Mouse (Mus musculus): ENCODE results near the gene Gdpd5. TPM values are rescaled to one million over a fixed set of nuclear protein-coding genes. Genes with fewer than 3 reads are reported as not detected.
"Not testable (repeated sequence)": the region's sequence is repeated elsewhere in the genome, so short reads cannot be mapped to it uniquely, and the experiment has no call there.

The Gdpd5 gene
- polyA plus RNA-seq, 1 experiment from 2014 or later, result 40.0 TPM

- ATAC-seq (ENCODE audit: low FRiP score, low TSS enrichment) (no peak), DNase-seq (peak; percentile 26)
- Histone ChIP-seq H3K4me2 (ENCODE audit: low read length) (peak overlapping the region; percentile 29), H3K9ac (replicated peaks; ENCODE audit: low read length) (peak overlapping the region; percentile 32), H3K27me3 (ENCODE audit: control insufficient read depth, insufficient read depth, low read length) (no peaks in the 10 kb centered on the region), H3K4me3 (replicated peaks; ENCODE audit: low read depth, low read length) (no peak overlapping the region), H3K36me3 (ENCODE audit: control insufficient read depth, insufficient read depth, low read length) (no peaks in the 10 kb centered on the region), H3K9me3 (ENCODE audit: control insufficient read depth, low read length) (no peaks in the 10 kb centered on the region), H3K27ac (replicated peaks; ENCODE audit: low read depth, low read length) (peak overlapping the region; percentile 96), H3K4me1 (ENCODE audit: control insufficient read depth, insufficient read depth, low read length) (peaks cover 40% of the 10 kb centered on the region)
- WGBS, result 16% methylated on average over 8 of the region's 8 CpGs
Observed at GRCm38 (mm10) chr7:99360803-99361414, 20.3 kb upstream of the Gdpd5 start.

- ATAC-seq (ENCODE audit: low FRiP score, low TSS enrichment) (no peak), DNase-seq (no peak)
- Histone ChIP-seq H3K4me3 (replicated peaks; ENCODE audit: low read depth, low read length) (no peak overlapping the region), H3K36me3 (ENCODE audit: control insufficient read depth, insufficient read depth, low read length) (no peaks in the 10 kb centered on the region), H3K27me3 (ENCODE audit: control insufficient read depth, insufficient read depth, low read length) (no peaks in the 10 kb centered on the region), H3K27ac (replicated peaks; ENCODE audit: low read depth, low read length) (no peak overlapping the region), H3K4me1 (ENCODE audit: control insufficient read depth, insufficient read depth, low read length) (peaks cover 28% of the 10 kb centered on the region), H3K4me2 (ENCODE audit: low read length) (no peak overlapping the region), H3K9ac (replicated peaks; ENCODE audit: low read length) (no peak overlapping the region), H3K9me3 (ENCODE audit: control insufficient read depth, low read length) (no peaks in the 10 kb centered on the region)
- 91% methylated on average over 2 of the region's 2 CpGs for WGBS
Observed at GRCm38 (mm10) chr7:99362137-99362536, 19.1 kb upstream of the Gdpd5 start.

GRCm38 (mm10) chr7:99365069-99365468 is 16.1 kb upstream of the Gdpd5 start:
- H3K4me2 ChIP-seq (ENCODE audit: low read length), result peak overlapping the region; percentile 18; the same call in 1 of the 2 replicates
- ATAC-seq (ENCODE audit: low FRiP score, low TSS enrichment) (peak; percentile 41; the same call in 1 of the 2 replicates), DNase-seq (peak; percentile 93)
- H3K27me3 ChIP-seq (ENCODE audit: control insufficient read depth, insufficient read depth, low read length), result no peaks in the 10 kb centered on the region
- WGBS, result under 1% methylated on average over 5 of the region's 5 CpGs
- peak overlapping the region; percentile 10; the same call in 1 of the 2 replicates for H3K9ac ChIP-seq (replicated peaks; ENCODE audit: low read length)
- H3K27ac ChIP-seq (replicated peaks; ENCODE audit: low read depth, low read length), result no peak overlapping the region
- no peak overlapping the region for H3K4me3 ChIP-seq (replicated peaks; ENCODE audit: low read depth, low read length)
- no peaks in the 10 kb centered on the region for H3K9me3 ChIP-seq (ENCODE audit: control insufficient read depth, low read length)
- H3K36me3 ChIP-seq (ENCODE audit: control insufficient read depth, insufficient read depth, low read length), result no peaks in the 10 kb centered on the region
- peaks cover 18% of the 10 kb centered on the region for H3K4me1 ChIP-seq (ENCODE audit: control insufficient read depth, insufficient read depth, low read length)

DNA sequence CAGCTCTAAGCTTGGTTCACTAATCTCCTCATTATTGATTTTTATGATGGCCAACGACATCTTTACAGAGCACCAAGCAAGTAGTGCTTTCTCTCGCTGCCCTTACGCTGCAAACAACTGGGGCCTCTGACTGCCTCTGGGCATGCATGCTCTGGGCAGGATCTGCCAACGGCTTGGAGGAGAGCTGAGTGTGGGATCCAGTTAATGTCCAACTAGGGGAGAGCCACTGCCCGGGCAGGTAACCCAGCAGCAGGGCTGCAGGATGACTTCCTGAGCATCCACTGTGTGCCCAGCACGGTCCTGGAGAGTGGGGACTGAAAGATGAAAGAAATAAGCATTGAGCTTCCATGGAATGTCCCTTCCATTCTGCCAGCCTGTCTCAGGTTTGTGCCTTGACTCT is 14.5 kb upstream of the Gdpd5 start:
- 71% methylated on average over 6 of the region's 6 CpGs for WGBS
- no peak for DNase-seq
- Histone ChIP-seq H3K4me1 (ENCODE audit: control insufficient read depth, insufficient read depth, low read length) (0 out of 2 replicates have a peak, but pooled peaks cover 9% of the 10 kb centered on the region), H3K4me2 (ENCODE audit: low read length) (no peak overlapping the region), H3K27ac (replicated peaks; ENCODE audit: low read depth, low read length) (no peak overlapping the region), H3K9me3 (ENCODE audit: control insufficient read depth, low read length) (no peaks in the 10 kb centered on the region), H3K4me3 (replicated peaks; ENCODE audit: low read depth, low read length) (no peak overlapping the region), H3K36me3 (ENCODE audit: control insufficient read depth, insufficient read depth, low read length) (no peaks in the 10 kb centered on the region), H3K9ac (replicated peaks; ENCODE audit: low read length) (no peak overlapping the region), H3K27me3 (ENCODE audit: control insufficient read depth, insufficient read depth, low read length) (no peaks in the 10 kb centered on the region)
- ATAC-seq (ENCODE audit: low FRiP score, low TSS enrichment), result no peak

DNA sequence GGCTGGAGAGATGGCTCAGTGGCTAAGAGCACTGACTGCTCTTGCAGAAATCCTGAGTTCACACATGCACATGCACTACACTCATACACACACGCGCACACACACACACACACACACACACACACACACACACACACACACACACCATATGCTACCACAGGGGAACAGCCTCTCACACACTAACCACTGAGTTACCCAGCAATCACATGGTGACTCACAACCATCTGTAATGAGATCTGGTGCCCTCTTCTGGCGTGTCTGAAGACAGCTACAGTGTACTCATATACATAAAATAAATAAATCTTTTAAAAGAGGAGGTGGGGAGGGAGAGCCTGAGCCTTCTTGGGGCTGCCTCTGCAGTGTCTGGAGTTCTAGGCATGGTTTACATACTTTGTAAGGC is 6.9 kb upstream of the Gdpd5 start:
- not testable (repeated sequence) for H3K4me1 ChIP-seq (ENCODE audit: control insufficient read depth, insufficient read depth, low read length); H3K27me3 ChIP-seq (ENCODE audit: control insufficient read depth, insufficient read depth, low read length); ATAC-seq (ENCODE audit: low FRiP score, low TSS enrichment); H3K36me3 ChIP-seq (ENCODE audit: control insufficient read depth, insufficient read depth, low read length); H3K4me2 ChIP-seq (ENCODE audit: low read length); H3K4me3 ChIP-seq (replicated peaks; ENCODE audit: low read depth, low read length); H3K9ac ChIP-seq (replicated peaks; ENCODE audit: low read length); DNase-seq; H3K9me3 ChIP-seq (ENCODE audit: control insufficient read depth, low read length); H3K27ac ChIP-seq (replicated peaks; ENCODE audit: low read depth, low read length)
- WGBS, result 61% methylated on average over 3 of the region's 3 CpGs

- Histone ChIP-seq H3K27me3 (ENCODE audit: control insufficient read depth, insufficient read depth, low read length) (no peaks in the 10 kb centered on the region), H3K4me1 (ENCODE audit: control insufficient read depth, insufficient read depth, low read length) (peaks cover 7% of the 10 kb centered on the region), H3K4me2 (ENCODE audit: low read length) (no peak overlapping the region), H3K9me3 (ENCODE audit: control insufficient read depth, low read length) (no peaks in the 10 kb centered on the region), H3K9ac (replicated peaks; ENCODE audit: low read length) (no peak overlapping the region), H3K4me3 (replicated peaks; ENCODE audit: low read depth, low read length) (no peak overlapping the region), H3K36me3 (ENCODE audit: control insufficient read depth, insufficient read depth, low read length) (no peaks in the 10 kb centered on the region), H3K27ac (replicated peaks; ENCODE audit: low read depth, low read length) (no peak overlapping the region)
- WGBS, result 5% methylated on average over 4 of the region's 4 CpGs
- ATAC-seq (ENCODE audit: low FRiP score, low TSS enrichment) (no peak), DNase-seq (peak; percentile 86)
Observed at GRCm38 (mm10) chr7:99375455-99375854, 5.8 kb upstream of the Gdpd5 start.

DNA sequence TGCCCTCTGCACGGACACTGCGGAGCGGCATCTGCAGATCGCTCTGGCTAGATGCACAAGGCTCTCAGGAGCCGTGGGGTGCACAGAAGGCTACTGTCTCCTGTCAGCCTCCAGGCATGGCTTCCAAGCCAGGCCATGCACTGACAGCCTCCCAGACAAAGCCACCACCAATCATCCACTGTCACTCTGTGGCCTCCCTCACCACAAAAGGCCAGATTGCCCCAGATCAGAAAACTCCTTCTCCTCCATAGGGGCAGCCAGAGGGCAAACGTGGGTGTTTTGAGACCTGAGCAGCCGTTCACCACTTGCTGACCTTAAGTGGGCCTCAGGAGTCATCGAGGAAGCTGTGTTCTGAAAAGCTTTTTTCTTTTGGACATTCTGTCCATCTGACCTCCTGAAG is 2.3 kb upstream of the Gdpd5 start:
- Histone ChIP-seq H3K9ac (replicated peaks; ENCODE audit: low read length) (no peak overlapping the region), H3K27ac (replicated peaks; ENCODE audit: low read depth, low read length) (no peak overlapping the region), H3K27me3 (ENCODE audit: control insufficient read depth, insufficient read depth, low read length) (no peaks in the 10 kb centered on the region), H3K36me3 (ENCODE audit: control insufficient read depth, insufficient read depth, low read length) (no peaks in the 10 kb centered on the region), H3K4me1 (ENCODE audit: control insufficient read depth, insufficient read depth, low read length) (peaks cover 26% of the 10 kb centered on the region), H3K9me3 (ENCODE audit: control insufficient read depth, low read length) (no peaks in the 10 kb centered on the region), H3K4me2 (ENCODE audit: low read length) (no peak overlapping the region), H3K4me3 (replicated peaks; ENCODE audit: low read depth, low read length) (no peak overlapping the region)
- DNase-seq (no peak), ATAC-seq (ENCODE audit: low FRiP score, low TSS enrichment) (no peak)
- 74% methylated on average over 8 of the region's 8 CpGs for WGBS

GRCm38 (mm10) chr7:99380491-99381213 is 562 bp upstream of the Gdpd5 start:
- ATAC-seq (ENCODE audit: low FRiP score, low TSS enrichment) (peak; percentile 73), DNase-seq (peak; percentile 91)
- no peaks in the 10 kb centered on the region for H3K36me3 ChIP-seq (ENCODE audit: control insufficient read depth, insufficient read depth, low read length)
- peaks cover 43% of the 10 kb centered on the region for H3K4me1 ChIP-seq (ENCODE audit: control insufficient read depth, insufficient read depth, low read length)
- H3K4me2 ChIP-seq (ENCODE audit: low read length), result peak overlapping the region; percentile 76
- WGBS, result under 1% methylated on average over 24 of the region's 24 CpGs
- no peaks in the 10 kb centered on the region for H3K9me3 ChIP-seq (ENCODE audit: control insufficient read depth, low read length)
- no peaks in the 10 kb centered on the region for H3K27me3 ChIP-seq (ENCODE audit: control insufficient read depth, insufficient read depth, low read length)
- peak overlapping the region; percentile 70 for H3K4me3 ChIP-seq (replicated peaks; ENCODE audit: low read depth, low read length)
- H3K27ac ChIP-seq (replicated peaks; ENCODE audit: low read depth, low read length), result peak overlapping the region; percentile 99
- peak overlapping the region; percentile 89 for H3K9ac ChIP-seq (replicated peaks; ENCODE audit: low read length)
